Mouse (Mus musculus) lung, embryonic 14.5 days (tissue): ENCODE measurements around the gene Ano7. TPM values are rescaled to one million over a fixed set of nuclear protein-coding genes. Genes with fewer than 3 reads are reported as not detected.
A peak's percentile ranks its signal among the peaks of the same experiment; 100 is the strongest.
"Not testable (repeated sequence)": the region's sequence is repeated elsewhere in the genome, so short reads cannot be mapped to it uniquely, and the experiment has no call there.

Experiments
- ATAC-seq: fragments of 200-750 bp; cut with Nextera tagmentation; 2 replicates; pipeline ENCODE4 v1.8.0; 2017; ENCODE audit warnings: mild to moderate bottlenecking, moderate TSS enrichment, moderate library complexity; ENCODE audit not compliant: insufficient read depth
- DNase-seq: peaks from one replicate; pipeline ENCODE4 v3.0.0-alpha.2; 2015
- H3K27ac ChIP-seq: fragments of 300-500 bp; sonication (generic); 2 replicates; pipeline ENCODE4 v1.5.1; 2014; ENCODE audit warnings: low read depth, mild to moderate bottlenecking, moderate library complexity
- H3K27me3 ChIP-seq: fragments of 300-500 bp; sonication (generic); 2 replicates; pipeline ENCODE4 v1.6.1; 2014; ENCODE audit warnings: low read length, control low read depth; ENCODE audit not compliant: insufficient read depth
- H3K36me3 ChIP-seq: fragments of 300-500 bp; sonication (generic); 2 replicates; pipeline ENCODE4 v1.6.1; 2014; ENCODE audit warnings: control low read depth; ENCODE audit not compliant: insufficient read depth
- H3K4me1 ChIP-seq: fragments of 300-500 bp; sonication (generic); 2 replicates; pipeline ENCODE4 v1.6.1; 2014; ENCODE audit warnings: antibody characterized with exemption, control low read depth; ENCODE audit not compliant: insufficient read depth
- H3K4me2 ChIP-seq: fragments of 300-500 bp; sonication (generic); 2 replicates; pipeline ENCODE4 v1.6.1; 2014; ENCODE audit warnings: mild to moderate bottlenecking
- H3K4me3 ChIP-seq: fragments of 300-500 bp; sonication (generic); 2 replicates; pipeline ENCODE4 v1.5.1; 2014; ENCODE audit warnings: low read depth, low read length
- H3K9ac ChIP-seq: fragments of 300-500 bp; sonication (generic); 2 replicates; pipeline ENCODE4 v1.6.1; 2014
- H3K9me3 ChIP-seq: fragments of 300-500 bp; sonication (generic); 2 replicates; pipeline ENCODE4 v1.6.1; 2016; ENCODE audit warnings: low read depth, low read length, control low read depth
- CTCF ChIP-seq: IDR thresholded peaks from 2 replicates; pipeline ENCODE4 v1.5.1; 2016; ENCODE audit warnings: antibody characterized with exemption, low read depth
- WGBS: fragments of 180-500 bp; shearing (Covaris S2); extraction: QIAGEN DNeasy Blood & Tissue Kit; methylation state at CpG from one replicate; pipeline ENCODE4 v1.1.7; 2014; 5-methylcytosine and 5-hydroxymethylcytosine counted together
- microRNA-seq: library from miRNA; unstranded; fragments of <30 nt; microRNA quantifications from one replicate; pipeline ENCODE4, GENCODE M21; 2016; ENCODE audit warnings: borderline number of aligned reads
- polyA plus RNA-seq: library from polyadenylated mRNA; unstranded; fragments of >200 nt; fragmentation: Nextera tagmentation; extraction: Ambion mirVana; gene quantifications from 2 replicates; pipeline ENCODE4 v1.2.1, GENCODE M21; 2014

Gene Ano7
- polyA plus RNA-seq, 1 experiment from 2014 or later: 0.08 TPM

- peak; percentile 32; the same call in 1 of the 2 replicates for ATAC-seq
These were observed 72.1 kb downstream of the Ano7 start for GRCm38 (mm10) chr1:93445822-93446162.

GRCm38 (mm10) chr1:93450118-93450517, 76.4 kb downstream of the Ano7 start:
- H3K4me1 ChIP-seq: not testable (repeated sequence)

More at GRCm38 (mm10) chr1:93445822-93446162, 72.1 kb downstream of the Ano7 start:
- Histone ChIP-seq H3K4me2 (peak overlapping the region; percentile 72), H3K4me1 (peaks cover 6% of the 10 kb centered on the region; the same call in 1 of the 2 replicates), H3K9ac (peak overlapping the region; percentile 90), H3K27me3 (no peaks in the 10 kb centered on the region), H3K27ac (peak overlapping the region; percentile 98), H3K36me3 (peaks cover 15% of the 10 kb centered on the region), H3K9me3 (no peaks in the 10 kb centered on the region), H3K4me3 (peak overlapping the region; percentile 90)
- WGBS: 9% methylated on average over 3 of the region's 3 CpGs
- TF ChIP-seq CTCF: 0 out of 2 replicates have a peak, but pooled peaks have one; percentile 21
- DNase-seq: no peak

GRCm38 (mm10) chr1:93453721-93454255, 80.1 kb downstream of the Ano7 start:
- H3K9ac ChIP-seq: no peak overlapping the region
- H3K27ac ChIP-seq: no peak overlapping the region
- H3K27me3 ChIP-seq: no peaks in the 10 kb centered on the region
- no peaks in the 10 kb centered on the region for H3K36me3 ChIP-seq
- H3K4me3 ChIP-seq: no peak overlapping the region
- TF ChIP-seq CTCF: no peak
- H3K9me3 ChIP-seq: no peaks in the 10 kb centered on the region
- no peak overlapping the region for H3K4me2 ChIP-seq
- H3K4me1 ChIP-seq: no peaks in the 10 kb centered on the region
- DNase-seq (no peak), ATAC-seq (no peak)

More at GRCm38 (mm10) chr1:93450118-93450517, 76.4 kb downstream of the Ano7 start:
- not testable (repeated sequence) for DNase-seq, H3K27me3 ChIP-seq, H3K9ac ChIP-seq, H3K9me3 ChIP-seq, H3K4me3 ChIP-seq, H3K27ac ChIP-seq, H3K4me2 ChIP-seq, H3K36me3 ChIP-seq, ATAC-seq
- WGBS: 83% methylated on average over 5 of the region's 5 CpGs

Small RNA genes within 50 kb of the gene (microRNA-seq; reads per million reads assigned to microRNA genes)
- gene Mir6345 (not detected), gene Mir6902 (not detected)

Other genes with a start within 250 kb of the Ano7 start
- 0.27 TPM in 1 of 2 replicates, not detected in the other for gene Agxt, start 238.7 kb upstream of the Ano7 start, polyA plus RNA-seq
- gene 2310007B03Rik, start 213.0 kb upstream of the Ano7 start, polyA plus RNA-seq: 9.5 TPM in 2 replicates
- gene Crocc2, start 205.2 kb upstream of the Ano7 start, polyA plus RNA-seq: 2.8 and 3.7 TPM in 2 replicates
- 27.8 and 30.1 TPM in 2 replicates for gene Sned1, start 138.1 kb upstream of the Ano7 start, polyA plus RNA-seq
- gene Mterf4, start 68.0 kb upstream of the Ano7 start, polyA plus RNA-seq: 27.1 and 28.2 TPM in 2 replicates
- 69.5 and 76.5 TPM in 2 replicates for gene Ppp1r7, start 31.1 kb upstream of the Ano7 start, polyA plus RNA-seq
- 20.0 and 20.9 TPM in 2 replicates for gene Pask, start 30.4 kb upstream of the Ano7 start, polyA plus RNA-seq
- gene Hdlbp, start 104.9 kb downstream of the Ano7 start, polyA plus RNA-seq: 153 and 160 TPM in 2 replicates
- 6.8 TPM in 2 replicates for gene Farp2, start 138.1 kb downstream of the Ano7 start, polyA plus RNA-seq